Mouse (Mus musculus) Patski (cell line): Measurements from ENCODE around the gene Tysnd1. TPM values are rescaled to one million over a fixed set of nuclear protein-coding genes. Genes with fewer than 3 reads are reported as not detected.

Experiments
- ATAC-seq: fragments of 100-300 bp; one replicate; pipeline ENCODE4 v1.8.0; 2021
- CTCF ChIA-PET: fragments of 350-600 bp; sonication (Branson Sonifier 250); formaldehyde crosslinking; loops from one replicate; lab custom pipeline; 2022; ENCODE audit warnings: inconsistent platforms; lab: Charles Lee
- POLR2A ChIA-PET: fragments of 350-600 bp; sonication (Branson Sonifier 250); formaldehyde crosslinking; loops from one replicate; lab custom pipeline; 2022; ENCODE audit warnings: antibody characterized with exemption, inconsistent platforms; lab: Charles Lee
- DNase-seq: peaks from one replicate; pipeline ENCODE4 v3.0.0-alpha.2; 2011; ENCODE audit warnings: low read depth, low spot score
- H3K27me3 ChIP-seq: fragments of 371-371 bp; one replicate; pipeline ENCODE4 v1.5.1; 2021
- CTCF ChIP-seq: fragments of 100-300 bp; IDR thresholded peaks from one replicate; pipeline ENCODE4 v1.5.1; 2021
- in situ Hi-C: fragments of 300-500 bp; cut with MboI; formaldehyde crosslinking; loops from 3 replicates; pipeline ENCODE4 v1.11.1; 2018; ENCODE audit warnings: low pct_unique_long_range_greater_than_20kb, mixed read lengths
- polyA plus RNA-seq: library from polyadenylated mRNA; unstranded; gene quantifications from one replicate; pipeline ENCODE4 v1.2.3, GENCODE M21; 2021

Tysnd1 gene
- polyA plus RNA-seq, 1 experiment from 2014 or later = 30.6 TPM

DNA sequence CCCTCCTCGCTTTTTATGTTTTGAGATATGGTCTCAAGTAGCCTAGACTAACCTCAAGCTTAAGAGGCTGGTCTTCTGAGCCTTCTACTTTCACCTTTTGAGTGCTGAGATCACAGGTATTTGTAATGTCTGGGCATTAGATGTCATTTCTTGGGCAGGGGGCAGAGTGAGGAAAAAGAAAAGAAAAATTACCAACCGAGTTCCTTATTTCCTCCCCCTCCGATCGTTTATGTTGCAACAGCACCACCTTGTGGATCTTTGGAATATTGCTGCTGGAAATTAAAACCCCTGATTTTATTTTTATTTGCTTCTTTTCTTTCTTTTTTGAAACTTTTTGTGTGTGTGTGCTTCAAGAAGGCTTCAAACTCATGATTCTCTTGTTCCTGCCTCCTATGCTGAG, 37.3 kb upstream of the Tysnd1 start:
- peak; percentile 74 for TF ChIP-seq CTCF
- DNase-seq (no peak), ATAC-seq (no peak)
- no peaks in the 10 kb centered on the region for H3K27me3 ChIP-seq
- in situ Hi-C loops = loop anchor here (5.0 kb wide), 1 partner anchor 51 kb away; no protein-coding TSS in a partner anchor
- ChIA-PET POLR2A (interaction anchor here (0.6 kb wide), 1 partner anchor 45 kb away, joined by 5 read pairs; no protein-coding TSS in a partner anchor), CTCF (interaction anchor here (0.8 to 3.5 kb wide), 2 partner anchors 48 to 51 kb away, joined by 3 to 23 read pairs; no protein-coding TSS in a partner anchor)

DNA sequence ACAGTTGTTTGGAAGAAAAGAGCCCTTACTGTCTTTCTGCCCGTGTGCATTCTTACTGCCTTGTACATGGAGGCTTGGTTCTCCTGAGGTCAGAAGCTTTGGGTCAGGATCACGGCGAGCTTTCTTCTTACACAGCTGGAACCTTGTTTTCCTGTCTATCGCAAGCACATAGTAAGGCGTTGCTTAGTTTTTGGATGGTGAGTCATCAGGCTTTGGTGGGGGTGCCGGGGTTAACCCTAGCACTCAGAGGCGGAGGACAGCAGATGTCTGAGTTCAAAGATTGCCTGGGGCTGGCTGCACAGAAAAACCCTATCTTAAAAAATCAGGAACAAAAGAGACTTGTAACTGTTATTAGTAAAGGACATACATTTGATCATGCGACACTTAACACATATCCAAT, 33.4 kb upstream of the Tysnd1 start:
- ATAC-seq = no peak
- DNase-seq = no peak
- no peak for TF ChIP-seq CTCF
- no peaks in the 10 kb centered on the region for H3K27me3 ChIP-seq
- ChIA-PET CTCF (interaction anchor here (0.6 to 2.2 kb wide), 4 partner anchors 38 to 195 kb away, joined by 4 to 9 read pairs (median 5); no protein-coding TSS in a partner anchor), POLR2A (interaction anchor here (1.0 kb wide), 1 partner anchor 14 kb away, joined by 3 read pairs; the partner anchor contains the start of gene Ppa1)
- in situ Hi-C loops = no loop called here

DNA sequence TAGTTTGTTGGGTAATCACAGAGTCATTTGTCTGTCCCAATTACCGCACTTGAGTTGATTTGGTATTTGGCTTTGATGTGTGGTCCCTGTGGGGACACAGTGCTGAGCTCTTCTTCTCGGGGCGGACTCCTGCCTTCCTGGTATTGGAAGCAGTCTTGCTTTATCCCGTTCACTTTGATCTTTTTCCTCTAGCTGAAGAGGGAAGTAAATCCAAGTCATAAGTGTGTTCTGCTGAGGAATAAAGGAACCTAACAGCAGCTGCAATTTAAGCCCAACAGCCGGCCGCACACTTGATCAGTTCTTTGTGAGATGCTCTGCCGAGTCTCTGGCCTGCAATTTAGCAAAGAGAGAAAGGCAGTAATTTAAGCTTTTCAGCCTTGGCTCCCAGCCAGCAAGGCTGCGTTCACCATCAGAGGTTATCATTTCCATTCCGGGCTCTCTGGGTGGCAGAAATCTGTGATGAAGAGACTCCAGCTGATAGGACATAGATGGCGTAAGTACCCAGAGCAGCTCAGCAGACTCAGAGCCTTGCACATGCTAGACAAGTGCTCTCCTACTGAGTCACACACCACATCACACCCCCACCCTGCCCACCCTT, 32.8 kb upstream of the Tysnd1 start:
- CTCF ChIA-PET = interaction anchor here (0.8 to 3.3 kb wide), 5 partner anchors 17 to 174 kb away, joined by 3 to 11 read pairs (median 4); partner anchors contain the start of gene Sar1a
- POLR2A ChIA-PET = interaction anchor here (1.0 kb wide), 1 partner anchor 15 kb away, joined by 3 read pairs; the partner anchor contains the start of gene Ppa1
- TF ChIP-seq CTCF = no peak
- in situ Hi-C loops = no loop called here
- no peak for DNase-seq
- no peaks in the 10 kb centered on the region for H3K27me3 ChIP-seq
- ATAC-seq = no peak

DNA sequence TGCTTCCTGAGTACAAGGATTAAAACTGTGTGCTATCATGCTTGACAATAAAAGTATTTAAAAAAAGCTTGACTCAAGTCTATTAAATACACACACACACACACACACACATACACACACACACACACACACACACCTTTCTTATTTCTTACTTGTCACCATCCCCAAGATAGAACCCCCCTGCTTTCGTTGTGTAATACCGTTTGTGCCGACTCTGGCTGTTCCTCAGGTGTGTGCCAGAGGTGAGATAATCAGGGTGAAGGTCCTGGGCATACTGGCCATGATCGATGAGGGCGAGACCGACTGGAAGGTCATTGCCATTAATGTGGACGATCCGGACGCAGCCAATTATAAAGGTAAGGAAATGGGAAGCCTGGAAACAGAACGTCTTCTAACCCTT, 30.2 kb upstream of the Tysnd1 start:
- no peak for TF ChIP-seq CTCF
- no peak for ATAC-seq
- H3K27me3 ChIP-seq = no peaks in the 10 kb centered on the region
- in situ Hi-C loops = no loop called here
- CTCF ChIA-PET = interaction anchor here (3.3 kb wide), 1 partner anchor 57 kb away, joined by 11 read pairs; no protein-coding TSS in a partner anchor
- no peak for DNase-seq
- POLR2A ChIA-PET = interaction anchor here (0.7 kb wide), 1 partner anchor 475 kb away, joined by 5 read pairs; no protein-coding TSS in a partner anchor

DNA sequence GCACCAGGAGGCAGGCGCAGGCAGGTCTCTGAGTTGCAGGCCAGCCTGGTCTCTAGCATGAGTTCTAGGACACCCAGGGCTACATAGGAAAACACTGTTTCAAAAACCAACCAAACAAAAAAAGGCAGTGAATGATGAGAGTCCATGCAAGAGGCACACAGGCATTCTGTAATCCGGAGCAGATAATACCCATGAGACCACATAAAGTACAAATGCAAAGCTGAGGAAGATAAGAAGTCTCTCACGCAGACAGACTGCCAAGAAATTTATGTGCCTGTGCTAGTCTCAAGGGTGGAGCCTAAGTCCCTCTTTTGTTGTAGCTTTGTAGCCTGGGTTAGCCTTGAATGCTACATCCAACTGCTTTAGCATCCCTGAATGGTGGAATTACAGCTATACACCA, 29.7 kb upstream of the Tysnd1 start:
- ATAC-seq (no peak), DNase-seq (no peak)
- TF ChIP-seq CTCF = no peak
- in situ Hi-C loops = no loop called here
- POLR2A ChIA-PET = no interaction called here
- CTCF ChIA-PET = interaction anchor here (1.1 to 3.3 kb wide), 2 partner anchors 58 to 173 kb away, joined by 3 to 11 read pairs; no protein-coding TSS in a partner anchor
- H3K27me3 ChIP-seq = no peaks in the 10 kb centered on the region

DNA sequence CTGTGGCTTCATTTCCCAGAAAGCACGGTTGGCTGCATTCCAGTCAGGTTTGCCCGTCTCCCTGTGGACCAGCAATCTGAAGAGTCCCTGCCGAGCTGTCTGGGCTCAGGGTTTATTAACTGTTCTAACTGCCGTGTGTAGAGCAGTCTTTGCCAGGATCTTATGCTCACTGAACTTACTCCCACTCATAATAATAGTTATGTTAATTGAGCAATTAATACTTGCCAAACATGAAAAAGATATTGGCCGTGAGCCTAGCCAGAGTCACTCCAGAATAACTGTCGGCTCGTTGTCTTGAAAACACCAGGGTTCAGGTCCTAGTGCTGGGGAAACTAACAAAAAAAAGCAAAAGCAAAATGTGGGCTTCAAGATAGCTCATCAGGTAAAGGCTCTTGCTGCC, 26.0 kb upstream of the Tysnd1 start:
- no peak for ATAC-seq
- in situ Hi-C loops = no loop called here
- no peak for DNase-seq
- POLR2A ChIA-PET = no interaction called here
- CTCF ChIA-PET = interaction anchor here (0.9 to 2.2 kb wide), 5 partner anchors 9 to 205 kb away, joined by 3 to 9 read pairs (median 4); partner anchors contain the start of gene Sar1a
- TF ChIP-seq CTCF = no peak
- H3K27me3 ChIP-seq = no peaks in the 10 kb centered on the region

DNA sequence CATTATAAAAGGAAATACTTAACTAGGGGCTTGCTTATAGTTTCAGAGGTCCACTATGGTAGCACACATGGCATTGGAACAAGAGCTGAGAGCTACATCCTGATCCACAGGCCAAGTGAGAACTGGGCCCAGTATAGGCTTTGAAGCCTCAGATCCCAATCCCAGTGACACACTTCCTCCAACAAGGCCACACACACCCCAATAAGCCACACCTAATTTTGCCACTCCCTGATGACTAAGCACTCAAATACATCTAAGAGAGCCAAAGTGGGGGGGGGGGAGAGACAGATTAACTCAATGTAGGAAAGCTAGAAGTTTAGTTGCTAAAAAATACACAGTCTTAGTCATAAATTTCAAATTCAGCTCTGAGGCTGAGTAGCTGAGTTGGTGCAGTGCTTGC, 25.4 kb upstream of the Tysnd1 start:
- ATAC-seq (no peak), DNase-seq (no peak)
- ChIA-PET POLR2A (no interaction called here), CTCF (interaction anchor here (0.9 to 2.2 kb wide), 5 partner anchors 8 to 206 kb away, joined by 3 to 9 read pairs (median 4); partner anchors contain the start of gene Sar1a)
- no peaks in the 10 kb centered on the region for H3K27me3 ChIP-seq
- in situ Hi-C loops = no loop called here
- no peak for TF ChIP-seq CTCF

DNA sequence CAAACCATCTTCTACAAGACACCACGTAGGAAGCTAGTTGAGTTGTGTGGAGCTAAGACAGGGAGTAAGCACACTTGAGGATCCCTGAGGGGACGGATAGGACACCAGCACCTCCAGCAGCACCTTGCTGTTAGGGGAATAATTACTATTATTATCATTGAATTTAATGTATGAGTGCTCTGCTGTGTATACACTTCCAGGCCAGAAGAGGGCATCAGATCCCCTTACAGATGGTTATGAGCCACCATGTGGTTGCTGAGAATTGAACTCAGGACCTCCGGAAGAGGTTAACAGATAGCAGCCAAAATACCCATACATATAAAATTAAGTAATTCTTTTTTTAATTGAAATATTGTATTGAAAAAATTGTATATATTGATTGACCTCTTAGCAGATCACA, 24.6 kb upstream of the Tysnd1 start:
- DNase-seq (no peak), ATAC-seq (no peak)
- ChIA-PET CTCF (interaction anchor here (1.0 to 2.2 kb wide), 4 partner anchors 9 to 69 kb away, joined by 3 to 9 read pairs (median 4); partner anchors contain the start of gene Sar1a), POLR2A (interaction anchor here (0.6 kb wide), 1 partner anchor 293 kb away, joined by 3 read pairs; no protein-coding TSS in a partner anchor)
- no peaks in the 10 kb centered on the region for H3K27me3 ChIP-seq
- TF ChIP-seq CTCF = peak; percentile 66
- in situ Hi-C loops = no loop called here

DNA sequence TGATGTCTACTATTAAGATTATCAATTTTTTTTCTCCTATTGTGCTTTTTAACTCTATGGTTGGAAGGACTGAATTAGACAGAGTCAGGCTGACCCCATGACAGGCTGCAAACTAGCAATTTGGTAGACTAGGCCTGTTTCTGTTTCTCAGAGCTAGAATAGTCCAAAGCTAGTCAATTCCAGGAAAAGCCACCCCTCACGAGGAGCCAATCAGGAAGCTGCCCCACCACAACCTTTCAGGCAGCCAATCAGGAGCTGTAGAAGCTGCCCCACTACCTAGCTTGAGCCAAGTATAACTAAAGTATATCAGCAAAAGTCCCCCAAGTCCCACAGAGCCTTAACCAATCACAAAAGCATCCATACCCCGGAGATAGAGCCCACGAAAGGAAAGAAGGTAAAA, 19.4 kb upstream of the Tysnd1 start:
- POLR2A ChIA-PET = no interaction called here
- ATAC-seq (no peak), DNase-seq (no peak)
- H3K27me3 ChIP-seq = no peaks in the 10 kb centered on the region
- CTCF ChIA-PET = interaction anchor here (2.0 kb wide), 1 partner anchor 15 kb away, joined by 5 read pairs; no protein-coding TSS in a partner anchor
- TF ChIP-seq CTCF = no peak
- in situ Hi-C loops = no loop called here

DNA sequence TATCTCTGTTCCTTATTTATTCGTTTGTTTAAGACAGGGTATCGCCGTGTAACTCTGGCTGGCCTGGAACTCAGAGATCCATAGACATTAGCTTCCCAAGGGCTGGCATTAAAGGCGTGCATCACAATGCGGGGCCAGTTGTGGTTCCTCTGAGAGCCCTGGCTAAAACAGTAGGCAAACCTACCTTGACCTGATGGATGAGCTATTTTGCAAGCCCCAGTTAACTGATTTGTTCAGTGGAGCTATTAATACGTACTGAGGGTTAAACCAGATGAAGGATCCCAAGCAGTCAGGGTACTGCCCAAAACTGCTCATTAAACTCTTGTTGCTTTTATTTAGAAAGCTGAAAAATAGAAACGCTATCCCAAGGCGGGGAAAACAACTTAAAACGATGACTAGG, 15.8 kb upstream of the Tysnd1 start:
- no peak for TF ChIP-seq CTCF

More for the DNA sequence above, 15.8 kb upstream of the Tysnd1 start:
- ATAC-seq (peak; percentile 7), DNase-seq (no peak)
- in situ Hi-C loops = no loop called here
- ChIA-PET POLR2A (no interaction called here), CTCF (interaction anchor here (1.0 to 1.4 kb wide), 4 partner anchors 10 to 72 kb away, joined by 3 to 5 read pairs (median 4); no protein-coding TSS in a partner anchor)
- H3K27me3 ChIP-seq = no peaks in the 10 kb centered on the region
